Mouse (Mus musculus): ENCODE results near the gene Nwd2.

Nwd2 gene

GRCm38 (mm10) chr5:63755092-63755761, 106.3 kb downstream of the Nwd2 start:
- no peak for DNase-seq (ENCODE audit: low spot score in 2 of 2)

DNA sequence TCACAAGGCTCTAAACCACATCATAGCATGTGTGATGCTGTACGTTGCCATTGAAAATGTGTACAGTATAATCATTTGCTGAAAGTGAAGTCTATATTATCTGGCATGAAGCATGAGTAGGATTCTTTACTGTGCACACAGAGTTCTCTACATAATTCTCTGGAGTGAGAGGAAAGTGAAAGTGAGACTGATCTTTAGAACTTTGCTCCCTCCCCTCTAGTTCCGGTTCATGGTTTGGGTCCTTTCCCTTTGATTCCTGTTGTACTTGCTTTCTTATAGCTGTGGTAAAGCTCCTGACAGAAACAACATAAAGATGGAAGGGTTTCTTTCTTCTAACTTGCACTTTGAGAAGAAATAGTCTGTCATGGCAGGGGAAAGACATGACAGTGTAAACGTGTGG, 107.0 kb downstream of the Nwd2 start:
- DNase-seq (ENCODE audit: low spot score in 2 of 2): no peak

DNA sequence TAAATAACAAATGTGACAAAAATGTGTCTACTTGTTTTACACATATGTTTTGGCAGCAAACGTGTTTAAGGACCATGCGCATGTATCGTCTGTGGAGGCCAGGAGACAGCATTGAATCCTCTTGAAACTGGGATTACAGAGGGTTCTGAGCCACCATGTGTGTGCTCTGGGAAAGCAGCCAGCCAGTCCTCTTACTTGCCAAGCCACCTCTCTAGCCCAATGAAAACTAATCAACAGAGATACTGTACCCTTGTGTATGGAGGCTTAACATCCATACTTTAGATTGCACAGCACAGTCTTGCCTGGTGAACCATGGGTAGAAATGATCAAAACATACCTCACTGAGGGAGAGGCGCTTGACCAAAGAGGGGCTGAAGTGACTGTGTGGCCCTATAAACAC, 117.0 kb downstream of the Nwd2 start:
- no peak for DNase-seq (ENCODE audit: low spot score in 2 of 2)

- DNase-seq (ENCODE audit: low spot score in 2 of 2): peak; percentile 47 to 74
These were observed 117.8 kb downstream of the Nwd2 start for GRCm38 (mm10) chr5:63766715-63767114.

GRCm38 (mm10) chr5:63767464-63767863, 118.6 kb downstream of the Nwd2 start:
- DNase-seq (ENCODE audit: low spot score in 2 of 2): peak in 1 of 2 experiments; percentile 29

DNA sequence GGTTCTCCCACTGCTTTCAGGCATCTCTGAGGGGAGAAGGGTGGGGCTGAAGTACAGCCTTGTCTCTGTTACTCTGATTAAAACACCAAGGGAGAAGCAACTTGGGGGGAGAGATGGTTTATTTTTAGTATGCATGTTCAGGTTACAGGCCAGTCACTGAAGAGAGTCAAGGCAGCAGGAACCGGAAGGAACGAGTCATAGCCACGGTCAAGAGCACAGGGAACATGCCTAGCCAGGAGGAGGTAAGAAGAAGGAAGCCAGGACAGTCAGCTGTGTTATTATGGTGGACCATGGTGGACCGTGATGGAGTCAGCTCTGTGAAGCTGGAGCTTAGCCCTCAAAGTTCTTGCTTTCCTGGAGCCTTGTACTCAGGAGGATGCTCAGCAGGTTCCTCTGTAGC, 119.3 kb downstream of the Nwd2 start:
- DNase-seq (ENCODE audit: low spot score in 2 of 2): no peak

DNA sequence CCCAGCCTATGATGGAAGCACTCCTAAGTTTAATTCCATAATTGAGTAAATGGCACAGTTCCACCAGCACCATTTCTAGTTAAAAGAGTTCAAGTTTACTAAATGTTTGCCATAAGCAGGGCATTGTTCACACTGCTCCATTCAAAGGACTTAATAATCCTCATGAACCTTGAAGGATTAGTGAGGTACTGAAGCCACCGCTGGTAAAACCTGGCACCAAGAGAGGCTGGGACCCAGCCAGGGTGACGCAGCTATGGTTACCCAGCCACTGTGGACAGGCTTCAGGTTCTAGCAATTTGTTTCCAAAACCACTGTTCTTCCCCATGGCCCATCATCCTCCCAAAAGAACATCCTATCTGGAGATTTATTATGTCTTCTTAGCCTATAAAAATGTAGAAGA, 124.1 kb downstream of the Nwd2 start:
- no peak for DNase-seq (ENCODE audit: low spot score in 2 of 2)

GRCm38 (mm10) chr5:63773603-63774002, 124.7 kb downstream of the Nwd2 start:
- no peak for DNase-seq (ENCODE audit: low spot score in 2 of 2)

- DNase-seq (ENCODE audit: low spot score in 2 of 2): no peak
These were observed 139.4 kb downstream of the Nwd2 start for GRCm38 (mm10) chr5:63788156-63788826.

DNA sequence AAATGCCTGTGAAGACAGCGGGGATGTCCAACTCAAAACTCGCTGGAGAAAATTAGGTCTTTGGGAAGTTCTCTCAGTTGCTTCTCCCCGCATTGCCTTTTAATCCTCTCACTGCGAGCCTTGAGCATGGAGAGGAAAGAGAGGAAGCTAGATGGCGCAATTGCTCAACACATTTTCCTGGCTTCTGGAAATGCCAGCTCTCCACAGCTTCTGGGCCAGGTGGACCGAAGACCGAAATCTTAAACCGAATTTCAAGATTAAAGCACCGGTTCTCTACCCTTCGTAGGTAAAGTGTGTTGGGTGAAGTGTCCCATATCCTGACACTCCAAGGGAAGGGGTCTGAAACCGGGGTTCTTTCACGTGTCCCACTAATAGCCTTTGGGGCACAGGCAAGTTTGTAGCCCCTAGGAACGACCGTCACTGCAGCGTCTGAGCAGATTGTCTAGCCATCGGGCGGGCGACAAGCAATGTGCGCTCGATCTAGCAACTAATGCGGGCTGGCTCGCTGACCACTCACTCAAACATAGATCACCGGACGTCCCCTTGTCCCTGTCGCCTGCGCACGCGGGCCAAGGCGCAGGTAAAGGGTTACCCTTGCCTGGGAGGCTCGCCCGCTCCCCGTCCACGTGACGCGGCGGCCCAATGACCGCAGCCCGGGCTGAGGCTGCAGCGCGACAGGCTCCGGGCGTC, 163.1 kb downstream of the Nwd2 start, which contains the start of gene 0610040J01Rik:
0610040J01Rik (plus strand) TSS at position 545 of the 690 bp plus-strand sequence.
- DNase-seq (ENCODE audit: low spot score in 2 of 2): peak; percentile 78

- DNase-seq (ENCODE audit: low spot score in 2 of 2): no peak
These were observed 163.6 kb downstream of the Nwd2 start for GRCm38 (mm10) chr5:63812509-63812865.

DNA sequence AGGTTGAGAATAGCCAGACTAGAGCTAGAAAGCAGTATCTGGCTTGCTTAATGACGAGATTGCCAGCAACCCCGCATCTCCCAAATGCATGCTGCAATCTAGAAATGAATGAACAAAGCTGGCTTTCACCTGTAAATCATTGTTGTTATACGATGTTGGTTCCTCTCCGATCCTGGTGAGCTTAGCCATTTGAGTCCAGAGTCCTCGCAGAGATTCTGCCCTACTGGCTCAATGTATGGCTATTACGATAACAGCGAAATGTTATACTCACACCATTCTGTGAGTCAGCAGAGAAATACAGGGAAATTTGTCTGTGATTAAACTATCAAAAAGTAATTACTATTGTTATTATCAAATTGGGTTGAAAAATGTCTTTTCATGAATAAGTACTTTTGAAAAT, 167.7 kb downstream of the Nwd2 start:
- DNase-seq (ENCODE audit: low spot score in 2 of 2): no peak

DNA sequence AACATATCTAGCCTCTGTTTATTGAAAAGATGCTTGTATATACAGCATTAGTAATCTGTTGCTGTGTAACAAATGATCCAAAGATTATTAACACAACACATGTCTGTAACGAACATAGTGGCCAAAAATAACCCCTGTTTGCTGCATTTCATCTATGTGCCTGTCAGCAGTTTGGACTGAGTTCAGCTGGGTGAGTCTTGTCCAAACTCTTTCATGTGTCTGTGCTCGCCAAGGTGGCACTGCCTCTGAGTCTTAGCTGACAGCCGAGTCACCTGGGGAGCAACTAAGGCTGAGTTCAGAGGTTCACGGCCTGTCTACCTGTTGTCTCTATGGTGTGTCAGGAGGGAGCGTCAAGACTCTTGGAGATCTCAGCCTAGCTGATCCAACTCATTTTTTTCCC, 168.4 kb downstream of the Nwd2 start:
- no peak for DNase-seq (ENCODE audit: low spot score in 2 of 2)

DNA sequence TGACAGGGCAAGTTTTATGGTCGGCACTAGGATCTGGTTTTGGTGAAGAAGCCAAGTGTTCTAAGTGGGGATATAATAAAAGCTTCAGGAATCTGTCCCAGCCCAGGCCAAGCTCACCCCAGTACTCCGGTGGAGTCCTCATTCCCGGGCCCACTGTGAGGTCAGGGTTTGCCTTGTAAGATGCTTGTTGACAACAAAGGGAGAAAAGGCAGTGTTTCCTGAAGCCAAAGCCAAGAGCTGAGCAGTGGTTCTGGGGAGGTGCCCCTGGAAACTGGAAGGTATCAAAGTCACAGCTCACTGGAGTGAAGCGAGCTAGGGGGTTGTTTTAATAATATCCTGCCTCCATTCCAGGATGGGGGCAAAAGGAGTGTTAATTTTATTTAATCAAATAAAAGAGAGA, 170.1 kb downstream of the Nwd2 start:
- DNase-seq (ENCODE audit: low spot score in 2 of 2): no peak

- no peak for DNase-seq (ENCODE audit: low spot score in 2 of 2)
These were observed 170.6 kb downstream of the Nwd2 start for GRCm38 (mm10) chr5:63819519-63819918.

GRCm38 (mm10) chr5:63821176-63821575, 172.3 kb downstream of the Nwd2 start:
- no peak for DNase-seq (ENCODE audit: low spot score in 2 of 2)

DNA sequence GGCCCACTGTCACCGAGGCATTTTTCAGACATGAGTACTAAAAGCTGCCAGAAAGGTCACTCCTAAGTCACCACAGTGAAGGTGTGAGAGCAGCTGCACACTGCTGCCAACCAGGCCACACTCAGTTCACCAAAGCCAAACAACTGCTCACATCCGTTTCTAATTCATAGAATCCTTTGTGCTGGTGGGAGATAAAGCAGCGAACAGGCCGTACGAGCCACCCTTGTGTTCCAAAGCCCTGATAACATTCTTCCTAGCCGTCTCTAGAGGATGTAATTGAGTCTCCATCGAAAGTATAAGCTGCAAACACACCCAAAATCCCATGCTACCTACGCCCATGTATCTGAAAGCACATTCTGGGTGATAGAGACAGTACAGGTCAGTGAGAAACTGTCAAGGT, 173.0 kb downstream of the Nwd2 start:
- no peak for DNase-seq (ENCODE audit: low spot score in 2 of 2)

DNA sequence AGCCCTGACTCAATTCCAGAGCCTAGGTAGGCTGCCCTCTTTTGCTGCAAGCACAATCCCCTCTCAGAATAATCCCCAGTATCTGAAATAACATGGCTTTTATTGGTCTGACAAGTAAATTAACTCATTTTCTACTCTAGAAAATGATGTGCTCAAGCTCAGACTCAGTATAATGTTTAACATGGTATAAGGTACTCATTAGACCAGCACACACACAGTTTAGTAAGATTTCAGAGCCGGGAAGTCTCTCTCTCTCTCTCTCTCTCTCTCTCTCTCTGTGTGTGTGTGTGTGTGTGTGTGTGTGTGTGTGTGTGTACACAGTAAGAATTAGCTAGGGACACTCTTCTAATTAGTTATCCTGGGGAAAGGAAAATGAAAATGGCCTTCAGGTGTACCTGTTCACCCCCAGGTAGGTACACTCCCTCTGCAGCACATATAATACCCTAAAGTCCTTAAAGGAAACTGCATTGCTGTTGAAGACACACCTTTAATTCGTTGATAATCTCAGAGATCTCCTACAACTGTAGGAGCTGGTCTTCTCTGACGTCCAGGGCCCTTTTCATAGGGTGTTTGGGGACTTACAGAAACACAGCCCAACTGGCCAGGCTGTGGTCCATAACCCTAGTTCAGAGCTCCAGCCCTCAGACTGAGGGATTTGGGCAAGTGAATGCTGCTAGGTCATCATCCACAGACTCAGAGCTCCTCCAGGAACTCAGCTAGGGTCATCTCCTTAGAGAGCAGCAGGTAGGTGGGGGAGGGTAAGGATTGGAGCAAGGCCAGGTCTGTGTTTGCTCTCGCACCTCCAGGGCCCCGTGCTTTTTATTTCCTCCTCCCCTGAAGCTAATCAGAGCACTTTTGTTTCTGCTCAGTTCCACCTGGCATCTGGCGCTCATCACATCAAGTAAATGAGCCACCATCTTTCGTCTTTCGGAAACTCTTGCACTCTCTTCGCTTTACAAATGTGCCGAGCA, 174.7 kb downstream of the Nwd2 start:
- no peak for DNase-seq (ENCODE audit: low spot score in 2 of 2)

DNA sequence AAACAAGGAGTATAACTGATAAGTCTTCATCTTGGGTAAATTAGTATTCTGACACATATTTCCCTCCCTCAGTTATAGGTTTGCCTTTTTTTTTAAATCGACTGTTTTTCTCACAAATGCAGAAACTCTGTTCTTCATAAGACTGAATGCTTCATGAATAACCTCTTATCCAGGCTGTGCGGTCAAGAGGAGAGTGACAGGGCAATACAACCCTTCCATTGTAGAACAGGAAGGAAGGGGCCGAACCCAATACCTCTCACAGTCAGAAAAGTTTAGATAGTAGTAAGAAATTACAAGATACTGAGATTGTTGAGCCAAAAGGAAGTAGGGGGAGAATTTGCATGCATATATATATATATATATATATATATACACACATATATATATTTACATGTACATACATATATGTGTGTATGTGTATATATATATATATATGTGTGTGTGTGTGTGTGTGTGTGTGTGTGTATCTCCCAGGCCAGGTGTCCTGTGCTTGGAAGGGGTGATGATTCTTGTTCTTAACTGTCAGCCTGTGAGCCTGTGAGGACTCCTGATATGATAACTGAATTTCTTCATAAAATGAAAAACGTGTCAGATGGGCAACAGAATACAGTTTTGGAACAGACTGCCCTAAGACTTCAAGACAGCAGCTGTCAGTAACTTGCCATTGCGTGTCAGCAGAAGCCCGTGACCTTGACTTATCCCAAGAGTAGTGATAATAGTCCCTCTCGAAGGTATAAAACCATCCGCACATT, 175.9 kb downstream of the Nwd2 start:
- DNase-seq (ENCODE audit: low spot score in 2 of 2): no peak

- no peak for DNase-seq (ENCODE audit: low spot score in 2 of 2)
These were observed 177.0 kb downstream of the Nwd2 start for GRCm38 (mm10) chr5:63825881-63826280.

DNA sequence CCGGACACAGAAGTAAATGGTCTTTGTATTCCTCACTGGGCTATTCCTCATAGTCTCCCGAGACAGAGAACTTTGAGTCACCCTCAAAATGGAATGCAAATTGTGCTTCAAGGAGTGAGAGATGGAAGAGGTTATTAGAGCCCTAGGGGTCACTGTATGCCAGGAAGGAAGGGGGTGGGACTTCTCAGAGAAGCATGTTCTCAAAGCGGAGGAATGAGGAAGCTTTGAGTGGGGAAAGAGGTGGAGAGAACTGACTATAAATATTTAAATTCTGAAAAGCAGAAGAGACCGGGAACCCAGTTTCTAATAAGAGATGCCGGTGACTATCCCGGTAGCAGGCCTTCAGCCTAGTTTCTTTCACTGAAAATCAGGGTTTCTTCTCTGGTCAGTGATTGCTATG, 178.1 kb downstream of the Nwd2 start:
- DNase-seq (ENCODE audit: low spot score in 2 of 2): no peak

Data from right cerebral cortex, adult 2 months (tissue).